Mouse (Mus musculus) frontal cortex, adult 2 months (tissue): ENCODE results near the gene Reps1. TPM values are rescaled to one million over a fixed set of nuclear protein-coding genes. Genes with fewer than 3 reads are reported as not detected.

ENCODE experiments used
- DNase-seq, 2 experiments: peaks; one replicate each; pipeline ENCODE4 v3.0.0; 2022; ENCODE audit warnings: low spot score in 1 of 2; ENCODE audit errors: extremely low spot score in 1 of 2
- polyA plus RNA-seq: library from polyadenylated mRNA; depleted of rRNA; stranded (reverse); fragments of >200 nt; gene quantifications from 2 replicates; pipeline ENCODE4 v1.2.3, GENCODE M21; 2012

Gene Reps1
- polyA plus RNA-seq, 1 experiment: 66.8 TPM

GRCm38 (mm10) chr10:18061533-18061932, 5.9 kb downstream of the Reps1 start:
- no peak for DNase-seq

DNA sequence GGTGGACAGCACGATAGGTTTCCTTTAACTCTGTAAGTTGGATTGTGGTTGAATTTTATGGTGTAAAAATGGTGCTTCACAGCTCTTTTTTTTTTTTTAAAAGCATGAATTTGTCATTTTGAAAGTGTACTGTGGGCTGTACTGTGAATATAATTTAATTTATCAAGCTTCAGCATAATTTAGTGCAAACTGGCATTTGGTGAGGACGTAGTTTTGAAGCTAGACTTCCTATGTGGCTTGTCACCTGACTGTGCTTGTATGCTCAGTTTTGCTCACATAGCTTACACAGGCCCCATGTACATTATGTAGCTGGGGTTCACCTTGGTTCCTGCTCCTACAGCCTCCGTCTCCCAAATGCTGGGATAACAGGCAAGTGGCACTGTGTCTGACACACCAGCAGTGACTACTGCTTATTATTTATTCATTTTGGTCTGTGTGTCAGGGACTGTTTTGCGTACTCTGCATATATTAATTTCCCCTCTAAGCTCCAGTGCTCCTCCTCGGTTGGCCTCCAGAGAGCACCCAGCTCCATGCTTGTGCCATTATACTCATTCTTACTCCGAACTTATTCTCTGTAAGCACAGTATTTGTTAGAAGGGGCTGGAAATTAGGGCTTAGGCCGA, 9.1 kb downstream of the Reps1 start:
- no peak for DNase-seq

DNA sequence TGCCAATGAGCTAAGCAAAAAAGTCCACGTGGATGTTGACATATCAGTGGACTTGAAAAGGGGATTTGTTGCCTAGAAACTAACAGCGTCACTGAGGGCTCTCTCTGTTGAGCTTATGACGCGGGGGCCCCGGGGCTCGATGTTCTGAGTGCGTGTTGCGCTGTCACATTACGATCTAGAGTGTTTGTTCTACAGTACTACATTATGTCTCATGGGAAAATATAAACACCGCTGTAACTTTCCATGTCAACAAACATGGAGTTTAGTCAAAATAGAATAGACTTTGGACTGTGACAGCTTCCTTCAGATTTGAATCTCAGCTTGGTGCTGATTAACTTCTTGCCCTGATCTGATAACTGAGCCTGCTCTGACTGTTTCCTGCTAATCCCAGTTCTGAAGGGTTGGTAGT, 10.4 kb downstream of the Reps1 start:
- DNase-seq: no peak

DNA sequence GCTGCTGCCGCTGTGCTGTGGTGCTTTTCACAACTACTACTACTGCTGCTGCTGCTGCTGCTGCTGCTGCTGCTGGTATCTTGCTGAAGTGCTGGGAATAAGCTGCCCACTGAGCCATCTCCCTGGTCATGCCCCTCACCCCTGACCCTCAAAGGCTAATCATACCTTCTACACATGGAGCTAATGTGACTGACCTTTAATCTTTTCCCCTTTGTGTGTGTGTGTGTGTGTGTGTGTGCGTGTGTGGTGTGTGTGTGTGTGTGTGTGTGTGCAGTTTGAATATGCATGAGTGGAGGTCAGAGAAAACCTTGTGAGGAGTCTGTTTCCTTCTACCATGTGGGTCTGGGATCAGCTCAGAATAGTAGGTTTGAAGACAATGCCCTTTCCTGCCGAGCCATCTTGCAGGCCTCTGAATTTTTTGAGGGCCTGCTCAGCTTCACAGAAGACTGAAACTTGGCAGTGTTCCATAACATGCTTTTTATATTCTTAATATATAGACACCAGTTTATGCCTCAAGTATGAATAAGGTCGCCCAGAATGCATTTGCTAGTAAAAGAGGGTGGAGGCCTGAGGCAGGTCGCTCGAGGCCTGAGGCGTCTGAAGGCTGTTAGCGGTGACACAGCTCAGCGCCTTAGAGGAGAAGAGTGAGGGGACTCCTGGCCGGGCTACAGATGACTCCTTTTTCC, 12.2 kb downstream of the Reps1 start:
- DNase-seq: no peak

DNA sequence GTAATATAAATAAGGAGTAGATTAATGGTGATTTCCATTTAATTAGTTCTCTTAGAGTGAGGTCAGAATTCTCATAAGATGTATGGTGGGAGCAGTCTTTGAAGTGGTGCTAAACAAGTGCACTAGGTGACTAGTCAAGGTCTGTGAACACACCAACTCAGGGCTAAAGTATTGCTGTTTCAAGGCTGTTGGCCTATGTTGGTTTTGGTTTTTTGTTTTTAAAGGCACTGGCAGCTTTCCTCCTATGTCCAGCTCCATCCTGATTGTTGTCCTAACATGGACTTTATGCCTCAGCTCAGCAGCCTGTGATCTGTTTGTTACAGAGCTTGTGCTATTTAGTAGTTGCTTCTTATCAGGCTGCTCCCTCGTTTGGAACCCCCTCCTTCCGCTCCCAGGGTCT, 13.2 kb downstream of the Reps1 start:
- no peak for DNase-seq

- no peak for DNase-seq
Measured at GRCm38 (mm10) chr10:18069576-18069975, 13.9 kb downstream of the Reps1 start.

GRCm38 (mm10) chr10:18070144-18070543, 14.5 kb downstream of the Reps1 start:
- peak; percentile 51 to 80 for DNase-seq

DNA sequence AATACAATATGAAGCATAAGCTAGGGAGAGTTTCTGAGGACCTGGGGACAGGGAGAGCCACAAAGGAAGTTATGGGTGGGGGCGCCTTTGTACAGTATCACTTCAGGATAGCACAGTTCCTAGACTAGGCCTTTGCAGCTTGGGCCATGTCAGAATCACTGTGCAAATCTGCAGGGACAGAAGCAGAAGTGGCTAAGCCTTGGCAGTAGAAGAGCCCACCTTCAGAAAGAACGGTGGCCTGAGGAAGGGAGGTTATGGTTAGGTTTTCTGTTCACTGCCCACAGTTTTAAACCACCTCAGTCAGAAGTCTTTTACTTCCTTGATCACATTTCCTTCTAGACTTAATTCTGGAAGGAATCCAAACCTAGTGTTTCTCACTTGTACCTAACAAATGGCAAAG, 15.0 kb downstream of the Reps1 start:
- DNase-seq: no peak

DNA sequence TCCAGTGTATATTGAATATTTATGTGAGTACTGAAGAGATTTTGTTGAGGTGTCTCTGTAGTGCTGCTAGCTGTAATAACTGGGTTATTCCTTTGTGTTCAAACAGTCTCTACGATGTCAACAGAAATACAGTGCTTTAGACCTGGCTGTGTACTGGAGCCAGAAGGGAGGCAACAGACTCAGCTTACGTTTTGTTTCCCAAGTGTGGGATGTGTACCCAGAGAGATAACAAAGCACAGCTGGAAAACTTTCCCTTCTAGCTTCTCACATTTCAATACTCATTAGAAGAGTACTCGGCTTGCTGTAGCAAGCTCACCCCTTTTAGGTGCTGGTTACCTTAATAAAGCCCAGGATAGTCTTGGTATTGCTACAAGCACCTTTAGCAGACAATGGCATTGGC, 17.2 kb downstream of the Reps1 start:
- no peak for DNase-seq

DNA sequence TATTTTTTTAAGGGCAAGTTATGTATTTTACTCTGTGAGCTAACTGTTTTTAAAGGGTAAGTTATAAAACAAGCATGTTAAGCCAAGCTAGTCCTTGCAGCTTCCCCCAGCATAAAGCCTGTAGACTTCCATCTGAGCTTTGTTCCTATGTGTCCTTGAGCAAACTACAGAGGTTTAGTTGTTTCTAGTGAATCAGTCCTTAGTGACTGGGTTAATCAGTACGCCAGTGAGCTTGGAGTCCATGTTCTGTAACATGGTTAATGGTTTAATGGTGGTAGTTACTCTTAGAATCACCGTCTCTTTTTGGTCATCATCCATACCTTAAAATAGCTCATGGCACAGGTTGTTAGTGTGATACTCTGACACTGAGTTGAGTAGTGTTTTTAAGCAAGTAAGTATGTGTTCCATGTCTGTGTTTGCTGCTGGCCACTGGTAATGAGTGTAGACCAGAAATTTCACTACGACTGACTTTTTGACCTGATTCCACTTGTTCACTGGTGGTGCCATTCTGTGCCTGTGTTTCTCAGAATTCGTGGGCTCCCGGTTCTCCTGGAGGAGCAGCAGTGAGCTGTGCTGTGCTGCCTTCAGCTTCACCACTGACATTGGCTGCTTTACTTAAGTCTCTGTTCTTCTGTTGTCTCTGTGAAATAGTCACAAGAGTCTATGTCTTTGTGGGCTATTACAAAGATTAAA, 18.9 kb downstream of the Reps1 start:
- no peak for DNase-seq

DNA sequence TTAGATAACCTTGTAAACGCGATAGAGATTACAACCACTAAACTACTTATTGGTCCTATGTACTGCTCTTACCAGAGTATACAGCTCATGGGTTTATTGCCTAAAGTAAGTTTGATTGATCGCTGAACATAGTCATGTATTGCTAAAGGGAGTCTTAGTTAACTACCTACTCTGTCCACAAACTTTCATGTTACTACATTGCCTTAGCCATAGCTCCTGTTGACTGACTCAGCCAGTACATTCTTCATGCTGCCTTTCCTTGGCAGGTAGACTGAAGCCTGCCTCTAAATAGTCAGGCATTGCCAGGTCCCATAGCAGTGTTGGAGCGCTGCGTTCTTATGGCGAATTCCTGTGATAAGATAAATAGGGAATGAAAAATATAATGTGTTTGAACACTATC, 20.2 kb downstream of the Reps1 start:
- DNase-seq: no peak

GRCm38 (mm10) chr10:18081536-18081935, 25.9 kb downstream of the Reps1 start:
- DNase-seq: no peak

GRCm38 (mm10) chr10:18082772-18083171, 27.1 kb downstream of the Reps1 start:
- DNase-seq: no peak

- DNase-seq: no peak
Measured at GRCm38 (mm10) chr10:18090691-18091090, 35.0 kb downstream of the Reps1 start.

DNA sequence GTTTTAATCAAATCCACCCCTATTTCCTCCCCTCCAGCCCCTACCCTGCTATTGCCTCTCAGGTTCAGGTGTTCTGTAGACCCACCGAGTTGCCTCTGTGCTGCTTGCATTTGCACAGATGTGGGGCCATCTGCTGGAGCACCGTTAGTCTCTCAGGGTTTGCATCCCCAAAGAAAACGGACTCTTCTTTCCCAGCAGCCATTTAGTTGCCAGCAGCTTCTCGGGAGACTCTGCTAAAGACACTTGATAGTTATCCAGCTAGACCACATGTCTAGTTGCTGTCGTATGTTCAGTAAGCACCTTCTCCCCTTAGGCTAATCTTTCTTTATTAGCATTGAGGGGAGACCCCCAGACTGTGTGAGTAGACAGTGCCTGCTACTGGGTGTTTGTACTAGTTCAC, 46.5 kb downstream of the Reps1 start:
- DNase-seq: no peak

DNA sequence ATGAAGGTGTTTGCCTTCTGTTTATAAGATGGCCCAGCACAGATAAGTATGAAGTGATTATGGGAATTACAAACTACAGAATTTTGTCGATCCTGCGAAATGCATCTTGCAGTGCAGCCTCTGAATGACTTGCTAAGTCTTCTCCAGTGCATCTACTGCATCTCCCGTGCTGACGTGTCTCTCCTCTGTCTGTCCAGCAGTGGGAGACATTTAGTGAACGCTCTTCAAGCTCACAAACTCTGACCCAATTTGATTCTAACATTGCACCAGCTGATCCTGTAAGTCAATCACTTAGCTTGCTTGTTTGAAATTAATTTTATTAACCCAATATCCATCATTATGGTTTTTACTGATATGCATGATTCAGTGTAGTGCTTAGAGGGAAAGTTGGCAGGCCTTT, 51.8 kb downstream of the Reps1 start:
- DNase-seq: no peak

- no peak for DNase-seq
Measured at GRCm38 (mm10) chr10:18110940-18111339, 55.3 kb downstream of the Reps1 start.

GRCm38 (mm10) chr10:18113473-18114093, 57.9 kb downstream of the Reps1 start:
- DNase-seq: no peak

GRCm38 (mm10) chr10:18118336-18118735, 62.7 kb downstream of the Reps1 start:
- DNase-seq: no peak

DNA sequence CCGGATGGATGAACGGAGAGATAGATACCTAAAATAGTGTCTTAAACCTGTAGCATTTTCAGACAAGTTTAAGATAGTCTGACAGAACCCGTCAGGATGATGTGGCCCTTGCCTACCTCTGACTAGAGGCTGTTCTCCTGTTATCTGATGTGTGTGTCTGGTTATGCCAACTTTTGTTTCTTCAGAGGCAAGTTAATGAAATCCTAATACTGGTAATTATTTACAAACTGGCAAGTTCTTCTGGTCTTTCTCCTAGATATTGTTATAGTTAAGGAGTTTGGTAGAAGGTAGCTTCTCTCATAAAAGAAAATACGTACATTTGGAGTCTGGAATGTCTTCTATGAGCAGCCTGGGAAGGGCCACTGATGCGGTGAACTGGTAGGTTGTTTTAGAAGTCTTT, 74.6 kb downstream of the Reps1 start:
- DNase-seq: no peak
